Mouse (Mus musculus) testis, adult 2 months (tissue): Measurements from ENCODE around the gene Zswim7. TPM values are rescaled to one million over a fixed set of nuclear protein-coding genes. Genes with fewer than 3 reads are reported as not detected.

Experiments
- H3K27ac ChIP-seq: fragments of 200-500 bp; 2 replicates; pipeline ENCODE4 v1.5.1; 2012; ENCODE audit warnings: low read depth, low read length; ENCODE audit not compliant: control insufficient read depth, insufficient read depth
- H3K27me3 ChIP-seq: fragments of 200-500 bp; 2 replicates; pipeline ENCODE4 v1.6.1; 2012; ENCODE audit warnings: mild to moderate bottlenecking, low read length, moderate library complexity; ENCODE audit not compliant: control insufficient read depth, insufficient read depth
- H3K36me3 ChIP-seq: fragments of 200-500 bp; 2 replicates; pipeline ENCODE4 v1.6.1; 2012; ENCODE audit warnings: mild to moderate bottlenecking, low read length; ENCODE audit not compliant: control insufficient read depth, insufficient read depth
- H3K4me1 ChIP-seq: fragments of 200-500 bp; 2 replicates; pipeline ENCODE4 v1.6.1; 2012; ENCODE audit warnings: low read length; ENCODE audit not compliant: control insufficient read depth, insufficient read depth
- H3K4me3 ChIP-seq: fragments of 200-500 bp; 2 replicates; pipeline ENCODE4 v1.5.1; 2012; ENCODE audit warnings: low read depth, mild to moderate bottlenecking, low read length, moderate library complexity, mixed read lengths; ENCODE audit not compliant: control insufficient read depth
- CTCF ChIP-seq: fragments of 200-500 bp; IDR thresholded peaks from 2 replicates; pipeline ENCODE4 v1.5.1; 2012; ENCODE audit warnings: low read depth, mild to moderate bottlenecking, inconsistent platforms, low read length, moderate library complexity; ENCODE audit not compliant: control insufficient read depth, insufficient read depth, insufficient replicate concordance
- POLR2A ChIP-seq: fragments of 200-500 bp; IDR thresholded peaks from 2 replicates; pipeline ENCODE4 v1.6.1; 2012; ENCODE audit warnings: low read depth, mild to moderate bottlenecking, inconsistent platforms, low read length, moderate library complexity; ENCODE audit not compliant: control insufficient read depth
- polyA plus RNA-seq: library from polyadenylated mRNA; depleted of rRNA; stranded (reverse); fragments of >200 nt; gene quantifications from 2 replicates; pipeline ENCODE4 v1.2.3, GENCODE M21; 2012; rRNA removed

The Zswim7 gene
- polyA plus RNA-seq: 87.2 and 93.8 TPM in 2 replicates

GRCm38 (mm10) chr11:62280675-62281600, at the start of gene Zswim7, which contains the start of gene Ttc19:
TSS of gene Zswim7 (minus strand) at chr11:62281375.
TSS of gene Ttc19 (plus strand) at chr11:62281473.
- Histone ChIP-seq H3K27ac (peak within 1 kb of the TSS; percentile 92), H3K36me3 (peaks cover 3% of the 10 kb centered on the region; the same call in 1 of the 2 replicates), H3K4me3 (peak within 1 kb of the TSS; percentile 88), H3K4me1 (peaks cover 3% of the 10 kb centered on the region), H3K27me3 (no peaks in the 10 kb centered on the region)
- TF ChIP-seq CTCF: no peak
- TF ChIP-seq POLR2A: peak; percentile 78

GRCm38 (mm10) chr11:62323659-62324058, 42.5 kb upstream of the Zswim7 start:
- no peak for TF ChIP-seq POLR2A
- no peak overlapping the region for H3K4me3 ChIP-seq
- no peaks in the 10 kb centered on the region for H3K27me3 ChIP-seq
- no peaks in the 10 kb centered on the region for H3K4me1 ChIP-seq
- H3K27ac ChIP-seq: no peak overlapping the region
- H3K36me3 ChIP-seq: no peaks in the 10 kb centered on the region; the same call in none of the 2 replicates

GRCm38 (mm10) chr11:62320097-62320496, 38.9 kb upstream of the Zswim7 start:
- TF ChIP-seq CTCF: no peak
- TF ChIP-seq POLR2A: no peak
- H3K4me1 ChIP-seq: no peaks in the 10 kb centered on the region
- no peaks in the 10 kb centered on the region for H3K27me3 ChIP-seq
- no peaks in the 10 kb centered on the region; the same call in none of the 2 replicates for H3K36me3 ChIP-seq
- H3K4me3 ChIP-seq: no peak overlapping the region
- no peak overlapping the region for H3K27ac ChIP-seq

- no peaks in the 10 kb centered on the region for H3K27me3 ChIP-seq
- no peaks in the 10 kb centered on the region; the same call in none of the 2 replicates for H3K36me3 ChIP-seq
- H3K27ac ChIP-seq: no peak overlapping the region
- no peak overlapping the region for H3K4me3 ChIP-seq
- no peaks in the 10 kb centered on the region for H3K4me1 ChIP-seq
- no peak for TF ChIP-seq CTCF
- TF ChIP-seq POLR2A: no peak
Measured at GRCm38 (mm10) chr11:62317746-62318145, 36.6 kb upstream of the Zswim7 start.

- no peak overlapping the region for H3K27ac ChIP-seq
- no peaks in the 10 kb centered on the region for H3K4me1 ChIP-seq
- no peaks in the 10 kb centered on the region for H3K36me3 ChIP-seq
Measured at GRCm38 (mm10) chr11:62314984-62315383, 33.8 kb upstream of the Zswim7 start.

GRCm38 (mm10) chr11:62309296-62309695, 28.1 kb upstream of the Zswim7 start:
- Histone ChIP-seq H3K27ac (no peak overlapping the region), H3K27me3 (no peaks in the 10 kb centered on the region), H3K4me1 (no peaks in the 10 kb centered on the region), H3K4me3 (no peak overlapping the region), H3K36me3 (no peaks in the 10 kb centered on the region; the same call in none of the 2 replicates)
- TF ChIP-seq POLR2A (no peak), CTCF (no peak)

More at GRCm38 (mm10) chr11:62314984-62315383, 33.8 kb upstream of the Zswim7 start:
- TF ChIP-seq CTCF (no peak), POLR2A (no peak)
- Histone ChIP-seq H3K4me3 (no peak overlapping the region), H3K27me3 (no peaks in the 10 kb centered on the region)

GRCm38 (mm10) chr11:62305866-62306265, 24.7 kb upstream of the Zswim7 start:
- Histone ChIP-seq H3K27ac (no peak overlapping the region), H3K4me1 (no peaks in the 10 kb centered on the region), H3K4me3 (no peak overlapping the region), H3K36me3 (no peaks in the 10 kb centered on the region; the same call in none of the 2 replicates), H3K27me3 (no peaks in the 10 kb centered on the region)
- TF ChIP-seq POLR2A: no peak
- no peak for TF ChIP-seq CTCF
